Mouse (Mus musculus) cerebral cortex, adult 2 months (tissue): ENCODE results near the gene Hmga2.

Experiments
- WGBS: fragments of 180-500 bp; shearing (Covaris S2); methylation state at CpG from one replicate; pipeline ENCODE4 v1.1.7; 2018; 5-methylcytosine and 5-hydroxymethylcytosine counted together

Hmga2 gene

GRCm38 (mm10) chr10:120472606-120473005, 3.7 kb downstream of the Hmga2 start:
- 55% methylated on average over 2 of the region's 2 CpGs for WGBS

DNA sequence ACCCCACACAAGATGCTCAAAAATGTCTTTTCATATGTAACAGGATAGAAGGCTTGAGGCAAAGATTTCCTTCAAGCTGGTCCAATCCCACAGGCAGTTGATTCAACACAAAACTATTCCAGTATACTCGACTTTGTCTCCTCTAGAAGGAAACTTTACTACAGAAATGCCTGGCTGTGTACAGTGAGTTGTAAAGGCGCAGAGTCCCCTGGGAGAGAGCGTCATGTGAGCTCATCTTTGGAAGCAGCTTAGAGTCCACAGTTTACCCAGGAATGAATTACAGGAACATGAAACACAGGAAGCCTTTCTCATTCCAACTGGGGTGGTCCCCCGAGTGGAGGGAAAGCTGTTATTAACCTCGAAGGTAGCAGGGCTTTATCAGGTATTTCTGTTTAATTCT, 11.1 kb downstream of the Hmga2 start:
- WGBS: 76% methylated on average over 5 of the region's 5 CpGs

DNA sequence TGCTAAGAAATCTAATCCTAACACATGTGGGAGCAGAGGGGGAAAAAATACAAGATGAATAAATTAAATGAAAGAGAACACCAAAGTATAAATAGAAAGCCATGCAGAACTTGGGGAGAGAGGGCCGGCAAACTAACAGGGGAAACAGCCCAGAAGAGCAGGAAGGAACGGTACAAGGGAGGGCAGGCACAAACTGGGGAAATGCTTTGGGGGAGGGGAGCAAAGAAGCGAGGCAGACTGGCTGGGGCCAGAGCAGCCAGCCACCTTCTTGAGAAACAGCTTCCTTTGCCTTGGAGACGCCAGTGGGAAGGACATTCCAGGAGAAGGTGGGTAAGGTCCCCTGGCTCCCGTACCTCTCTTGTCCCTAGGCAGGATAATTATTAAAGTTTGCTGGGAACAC, 14.5 kb downstream of the Hmga2 start:
- WGBS: 40% methylated on average over 5 of the region's 5 CpGs

- 77% methylated on average over 5 of the region's 5 CpGs for WGBS
Observed at GRCm38 (mm10) chr10:120461301-120461700, 15.0 kb downstream of the Hmga2 start.

DNA sequence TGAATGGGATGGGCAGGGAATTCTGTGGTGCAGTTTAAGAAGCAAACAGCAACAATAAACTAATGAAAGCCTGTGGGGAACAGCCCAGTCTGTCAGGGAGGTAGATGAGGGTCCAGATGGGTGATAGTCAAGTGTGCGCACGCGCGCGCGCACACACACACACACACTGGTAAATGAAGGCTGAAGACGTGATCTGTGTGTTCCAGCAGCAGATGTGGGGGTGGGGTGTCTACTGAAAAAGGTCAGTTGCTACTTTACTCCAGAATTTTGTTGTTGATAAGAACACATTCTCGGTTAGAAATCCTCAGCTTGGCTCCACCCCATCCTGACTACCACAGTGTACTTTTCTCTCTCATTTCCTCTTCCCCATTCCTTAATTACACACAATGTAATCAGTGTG, 17.4 kb downstream of the Hmga2 start:
- WGBS: 96% methylated on average over 8 of the region's 8 CpGs

DNA sequence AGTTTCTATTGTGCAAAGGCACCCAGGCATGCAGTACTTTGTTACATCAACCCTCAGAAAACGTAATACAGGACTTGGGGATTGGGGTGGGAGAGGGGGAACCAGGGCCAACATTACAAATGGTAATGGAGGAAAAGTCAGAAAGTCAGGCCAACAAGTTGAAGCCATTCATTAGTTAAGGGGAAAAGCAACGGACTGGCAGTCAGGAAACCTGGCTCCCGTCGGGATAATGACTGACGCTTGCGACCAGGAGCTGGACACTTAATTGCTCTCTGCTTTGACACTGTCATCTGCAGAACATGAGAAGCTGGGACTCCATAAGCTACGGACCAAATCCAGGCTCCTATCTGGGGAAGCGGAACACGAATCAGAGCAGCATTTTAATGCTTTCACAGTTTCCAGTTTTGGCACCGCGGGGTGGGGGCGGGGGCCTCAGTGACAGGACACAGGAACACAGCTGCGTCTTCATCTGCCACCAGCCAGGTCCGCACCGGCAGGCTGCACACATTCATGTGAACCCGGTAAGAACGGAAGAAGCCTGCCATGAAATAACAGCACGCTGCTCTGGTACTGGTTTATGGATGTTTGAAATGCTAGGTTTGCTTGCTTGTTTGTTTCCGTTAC, 26.5 kb downstream of the Hmga2 start:
- 39% methylated on average over 19 of the region's 19 CpGs for WGBS

GRCm38 (mm10) chr10:120446799-120447198, 29.5 kb downstream of the Hmga2 start:
- 94% methylated on average over 6 of the region's 6 CpGs for WGBS

DNA sequence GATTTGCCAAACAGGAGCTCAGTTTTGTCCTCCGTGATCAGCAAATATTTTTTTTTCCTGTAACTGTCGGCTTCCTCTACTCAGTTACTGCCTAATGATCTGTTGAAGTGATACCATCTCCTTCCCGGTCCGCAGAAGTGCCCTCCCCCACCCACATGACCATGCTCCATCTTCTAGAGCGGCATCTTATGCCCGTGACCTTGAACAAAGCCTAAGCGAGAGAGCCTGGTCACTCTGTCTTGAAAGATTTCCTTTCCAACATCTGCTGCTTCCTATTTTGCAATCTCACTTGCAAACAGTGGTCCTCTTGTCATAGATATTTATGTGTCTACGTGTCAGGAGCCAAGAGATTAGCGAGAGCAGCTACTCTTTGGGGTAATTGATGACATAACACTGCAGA, 30.1 kb downstream of the Hmga2 start:
- WGBS: 75% methylated on average over 9 of the region's 9 CpGs

GRCm38 (mm10) chr10:120444463-120445070, 31.7 kb downstream of the Hmga2 start:
- WGBS: 93% methylated on average over 9 of the region's 9 CpGs

DNA sequence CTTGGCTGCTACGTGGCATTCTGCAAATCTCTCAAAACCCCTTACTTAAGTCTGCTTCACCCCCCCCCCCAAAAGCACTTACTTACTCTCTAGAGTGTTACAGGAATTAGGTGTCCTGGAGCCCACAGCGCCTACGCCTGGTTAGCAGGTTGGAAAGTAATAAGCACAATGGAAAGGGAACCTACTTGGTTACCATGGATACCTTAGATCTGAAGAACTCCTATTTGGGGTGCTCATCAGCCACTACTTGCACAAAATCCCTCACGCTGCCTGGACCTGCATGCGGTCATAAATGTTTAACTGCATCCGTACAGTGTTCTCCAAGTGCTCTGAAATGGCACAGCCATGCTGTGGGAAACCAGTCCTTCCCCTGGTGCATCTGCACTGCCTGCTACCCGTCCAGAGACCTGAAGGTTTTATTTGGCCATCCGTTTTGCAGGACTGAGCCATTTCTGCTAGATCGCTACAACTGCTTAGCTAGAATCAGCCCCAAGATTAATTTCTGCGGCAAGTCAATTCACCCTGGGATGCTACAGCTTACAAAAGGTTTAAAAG, 32.4 kb downstream of the Hmga2 start:
- 79% methylated on average over 10 of the region's 10 CpGs for WGBS

DNA sequence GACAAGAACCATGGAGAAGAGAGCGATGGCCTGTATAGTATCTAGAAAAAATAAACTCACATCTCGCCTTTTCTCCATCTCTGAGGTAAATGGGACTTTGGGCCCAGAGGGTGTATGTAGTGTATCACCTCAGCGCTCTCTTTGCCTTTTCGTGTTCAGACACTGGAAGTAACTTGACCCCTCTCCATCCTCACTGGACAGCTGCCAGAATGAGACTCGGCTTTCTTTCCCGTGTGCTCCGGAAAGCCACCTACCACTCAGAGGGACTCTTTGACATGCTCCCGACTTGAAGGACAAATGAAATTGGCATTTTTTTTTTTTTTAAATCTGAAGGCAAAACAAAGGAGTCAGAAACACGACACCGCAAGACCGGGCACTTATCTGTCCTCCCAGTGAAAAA, 35.0 kb downstream of the Hmga2 start:
- WGBS: 67% methylated on average over 11 of the region's 11 CpGs

GRCm38 (mm10) chr10:120434433-120434832, 41.8 kb downstream of the Hmga2 start:
- 45% methylated on average over 7 of the region's 7 CpGs for WGBS

GRCm38 (mm10) chr10:120433463-120433815, 42.8 kb downstream of the Hmga2 start:
- 87% methylated on average over 5 of the region's 5 CpGs for WGBS

GRCm38 (mm10) chr10:120432731-120433462, 43.4 kb downstream of the Hmga2 start:
- WGBS: 45% methylated on average over 9 of the region's 9 CpGs

DNA sequence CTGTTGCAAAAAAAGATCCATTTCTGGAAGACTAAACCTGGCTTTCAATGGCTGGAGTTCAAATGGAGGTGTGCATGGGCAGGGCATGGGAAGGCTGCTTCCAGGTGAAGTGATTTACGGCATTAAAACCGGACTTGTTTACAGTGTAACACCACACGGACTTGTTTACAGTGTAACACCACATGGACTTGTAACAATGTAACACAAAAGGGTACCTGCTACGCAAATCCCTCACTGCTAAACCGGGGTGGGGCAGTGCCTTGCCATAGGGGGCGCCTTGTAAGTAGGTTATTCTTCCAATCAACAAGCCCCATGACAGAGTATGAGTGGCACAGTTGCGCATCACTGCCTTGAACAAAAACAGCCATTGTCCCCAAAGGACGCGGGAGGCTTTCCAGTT, 44.2 kb downstream of the Hmga2 start:
- 84% methylated on average over 9 of the region's 9 CpGs for WGBS

DNA sequence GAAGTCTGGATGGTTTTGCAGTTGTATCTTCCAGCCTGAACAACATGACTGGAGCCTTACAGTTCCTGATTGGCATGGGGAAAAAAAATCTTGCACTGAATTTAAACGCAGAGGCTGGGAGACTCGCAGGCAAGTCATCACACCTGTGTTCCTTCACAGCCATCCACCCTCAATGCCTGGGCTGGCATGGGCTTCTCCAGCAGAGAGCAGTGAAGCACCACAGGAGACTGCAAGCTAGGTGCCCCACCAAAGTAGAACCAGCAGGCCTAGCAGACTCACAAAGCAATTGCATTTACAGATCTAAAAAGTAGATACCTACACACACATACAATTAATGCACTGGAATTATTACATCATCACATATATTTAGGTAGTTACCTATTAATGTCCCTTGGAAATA, 44.8 kb downstream of the Hmga2 start:
- WGBS: 62% methylated on average over 2 of the region's 2 CpGs

DNA sequence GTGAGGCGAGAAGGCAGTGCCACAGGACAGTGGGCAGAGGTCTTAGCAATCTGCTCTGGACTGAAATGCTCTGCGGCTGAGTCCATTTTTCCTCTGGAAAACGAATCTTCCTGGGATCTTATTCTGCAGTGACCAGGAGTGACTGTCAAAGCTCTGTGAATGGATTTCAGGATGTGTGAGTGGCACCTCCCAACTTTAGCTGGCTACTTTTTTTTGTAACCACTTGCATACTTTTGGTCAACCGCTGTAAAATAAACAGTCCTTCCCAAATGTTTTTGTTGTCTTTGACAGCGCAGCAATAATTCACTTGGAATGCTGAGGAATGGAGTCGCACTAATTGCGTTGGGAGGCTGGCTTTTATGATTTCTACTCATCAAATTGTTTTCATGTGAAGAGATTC, 45.8 kb downstream of the Hmga2 start:
- WGBS: 82% methylated on average over 7 of the region's 7 CpGs

DNA sequence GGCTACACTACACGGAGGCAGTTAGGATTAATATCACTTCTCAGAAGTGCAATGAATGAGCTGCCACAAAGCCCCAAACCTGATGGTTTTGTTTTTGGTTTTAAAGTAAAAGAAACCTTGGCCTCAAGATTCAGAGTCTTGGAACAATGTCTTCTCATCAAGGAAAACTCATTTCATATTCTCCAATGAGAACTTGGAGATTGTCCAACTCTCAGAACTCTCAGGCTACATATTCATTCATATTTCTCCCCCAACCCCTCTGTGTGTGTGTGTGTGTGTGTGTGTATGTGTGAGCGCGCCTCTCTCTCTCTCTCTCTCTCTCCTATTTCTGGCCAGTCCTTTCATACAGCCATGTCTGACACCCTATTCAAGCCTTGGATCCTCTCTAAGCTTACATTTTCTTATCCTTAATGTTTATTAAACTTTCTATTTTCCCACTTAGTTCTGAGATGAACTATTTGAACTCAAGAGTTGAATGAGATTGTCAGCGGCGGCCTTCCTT, 46.5 kb downstream of the Hmga2 start:
- WGBS: 91% methylated on average over 5 of the region's 5 CpGs

- 63% methylated on average over 10 of the region's 10 CpGs for WGBS
Observed at GRCm38 (mm10) chr10:120429199-120429551, 47.1 kb downstream of the Hmga2 start.

GRCm38 (mm10) chr10:120428430-120429198, 47.7 kb downstream of the Hmga2 start:
- WGBS: 20% methylated on average over 33 of the region's 33 CpGs

GRCm38 (mm10) chr10:120426086-120426610, 50.1 kb downstream of the Hmga2 start:
- WGBS: 47% methylated on average over 14 of the region's 14 CpGs

- WGBS: 89% methylated on average over 9 of the region's 9 CpGs
Observed at GRCm38 (mm10) chr10:120424015-120424414, 52.3 kb downstream of the Hmga2 start.
